Mouse (Mus musculus) midbrain, embryonic 16.5 days (tissue): Measurements from ENCODE around the gene Zkscan14. TPM values are rescaled to one million over a fixed set of nuclear protein-coding genes. Genes with fewer than 3 reads are reported as not detected.

ENCODE experiments used
- ATAC-seq: fragments of 200-750 bp; cut with Nextera tagmentation; 2 replicates; pipeline ENCODE4 v1.8.0; 2017; ENCODE audit warnings: moderate TSS enrichment
- H3K27ac ChIP-seq: fragments of 300-500 bp; sonication (generic); 2 replicates; pipeline ENCODE4 v1.5.1; 2014; ENCODE audit warnings: mild to moderate bottlenecking, low read length, mixed read lengths
- H3K27me3 ChIP-seq: fragments of 300-500 bp; sonication (generic); 2 replicates; pipeline ENCODE4 v1.6.1; 2014; ENCODE audit warnings: low read depth, low read length, mixed read lengths; ENCODE audit not compliant: control insufficient read depth, insufficient read depth
- H3K36me3 ChIP-seq: fragments of 300-500 bp; sonication (generic); 2 replicates; pipeline ENCODE4 v1.6.1; 2014; ENCODE audit warnings: mild to moderate bottlenecking, low read length, moderate library complexity, mixed read lengths; ENCODE audit not compliant: control insufficient read depth, insufficient read depth
- H3K4me1 ChIP-seq: fragments of 300-500 bp; sonication (generic); 2 replicates; pipeline ENCODE4 v1.6.1; 2014; ENCODE audit warnings: mild to moderate bottlenecking, low read length, mixed read lengths; ENCODE audit not compliant: control insufficient read depth, insufficient read depth
- H3K4me2 ChIP-seq: fragments of 300-500 bp; sonication (generic); 2 replicates; pipeline ENCODE4 v1.6.1; 2014; ENCODE audit warnings: mild to moderate bottlenecking, low read length, mixed read lengths
- H3K4me3 ChIP-seq: fragments of 300-500 bp; sonication (generic); 2 replicates; pipeline ENCODE4 v1.5.1; 2014; ENCODE audit warnings: low read depth, mild to moderate bottlenecking, low read length, moderate library complexity, mixed read lengths
- H3K9ac ChIP-seq: fragments of 300-500 bp; sonication (generic); 2 replicates; pipeline ENCODE4 v1.6.1; 2014; ENCODE audit warnings: low read depth, low read length, mixed read lengths
- H3K9me3 ChIP-seq: fragments of 300-500 bp; sonication (generic); replicated peaks from 2 replicates; pipeline ENCODE4 v1.6.1; 2014; ENCODE audit warnings: mild to moderate bottlenecking, low read length, mixed read lengths; ENCODE audit not compliant: control insufficient read depth, poor library complexity, severe bottlenecking
- WGBS: fragments of 180-500 bp; shearing (Covaris S2); extraction: QIAGEN DNeasy Blood & Tissue Kit; methylation state at CpG from one replicate; pipeline ENCODE4 v1.1.7; 2014; 5-methylcytosine and 5-hydroxymethylcytosine counted together
- polyA plus RNA-seq: library from polyadenylated mRNA; unstranded; fragments of >200 nt; fragmentation: Nextera tagmentation; extraction: Ambion mirVana; gene quantifications from 2 replicates; pipeline ENCODE4 v1.2.1, GENCODE M21; 2015

Zkscan14 gene
- polyA plus RNA-seq, 1 experiment from 2014 or later = 15.1 TPM

GRCm38 (mm10) chr5:145164710-145165109, 37.0 kb downstream of the Zkscan14 start:
- ATAC-seq = no peak
- Histone ChIP-seq H3K9me3 (no peaks in the 10 kb centered on the region), H3K36me3 (peaks cover 24% of the 10 kb centered on the region), H3K4me3 (no peak overlapping the region), H3K27ac (no peak overlapping the region), H3K4me1 (peaks cover 23% of the 10 kb centered on the region), H3K9ac (no peak overlapping the region), H3K27me3 (no peaks in the 10 kb centered on the region), H3K4me2 (no peak overlapping the region)
- 77% methylated on average over 3 of the region's 3 CpGs for WGBS

- Histone ChIP-seq H3K4me2 (no peak overlapping the region), H3K27ac (no peak overlapping the region), H3K36me3 (peaks cover 41% of the 10 kb centered on the region), H3K9ac (no peak overlapping the region), H3K4me3 (no peak overlapping the region), H3K4me1 (peaks cover 9% of the 10 kb centered on the region), H3K9me3 (no peaks in the 10 kb centered on the region), H3K27me3 (no peaks in the 10 kb centered on the region)
- no peak for ATAC-seq
- WGBS = 94% methylated on average over 14 of the region's 14 CpGs
These were observed 40.3 kb downstream of the Zkscan14 start for GRCm38 (mm10) chr5:145161361-145161760.

- Histone ChIP-seq H3K36me3 (peaks cover 62% of the 10 kb centered on the region), H3K9ac (no peak overlapping the region), H3K4me2 (no peak overlapping the region), H3K27ac (no peak overlapping the region), H3K27me3 (no peaks in the 10 kb centered on the region), H3K4me1 (no peaks in the 10 kb centered on the region), H3K4me3 (no peak overlapping the region), H3K9me3 (no peaks in the 10 kb centered on the region)
- 97% methylated on average over 5 of the region's 5 CpGs for WGBS
- ATAC-seq = no peak
These were observed 49.0 kb downstream of the Zkscan14 start for GRCm38 (mm10) chr5:145152690-145153089.

GRCm38 (mm10) chr5:145149294-145149693, 52.4 kb downstream of the Zkscan14 start:
- ATAC-seq = no peak
- H3K9me3 ChIP-seq = no peaks in the 10 kb centered on the region
- 92% methylated on average over 6 of the region's 6 CpGs for WGBS
- H3K36me3 ChIP-seq = peaks cover 71% of the 10 kb centered on the region
- no peak overlapping the region for H3K9ac ChIP-seq
- H3K4me3 ChIP-seq = no peak overlapping the region
- H3K27ac ChIP-seq = no peak overlapping the region
- no peaks in the 10 kb centered on the region for H3K27me3 ChIP-seq
- H3K4me1 ChIP-seq = no peaks in the 10 kb centered on the region
- H3K4me2 ChIP-seq = no peak overlapping the region

GRCm38 (mm10) chr5:145147748-145148147, 53.9 kb downstream of the Zkscan14 start:
- no peak overlapping the region for H3K9ac ChIP-seq
- no peak overlapping the region for H3K4me2 ChIP-seq
- no peaks in the 10 kb centered on the region for H3K4me1 ChIP-seq
- peaks cover 76% of the 10 kb centered on the region for H3K36me3 ChIP-seq
- 96% methylated on average over 5 of the region's 5 CpGs for WGBS
- H3K4me3 ChIP-seq = no peak overlapping the region
- H3K27ac ChIP-seq = no peak overlapping the region
- no peak for ATAC-seq
- no peaks in the 10 kb centered on the region for H3K9me3 ChIP-seq
- no peaks in the 10 kb centered on the region for H3K27me3 ChIP-seq

Other genes starting within 250 kb of the Zkscan14 start
- 32.3 and 34.1 TPM in 2 replicates for gene Smurf1, start 236.0 kb downstream of the Zkscan14 start, polyA plus RNA-seq
- gene Gm4871, start 169.1 kb downstream of the Zkscan14 start, polyA plus RNA-seq = not detected in 2 replicates
- gene 1700018F24Rik, start 158.9 kb downstream of the Zkscan14 start, polyA plus RNA-seq = not detected in 2 replicates
- 277 and 284 TPM in 2 replicates for gene Arpc1a, start 118.0 kb downstream of the Zkscan14 start, polyA plus RNA-seq
- not detected in 2 replicates for gene Kpna7, start 117.8 kb downstream of the Zkscan14 start, polyA plus RNA-seq
- gene Arpc1b, start 87.7 kb downstream of the Zkscan14 start, polyA plus RNA-seq = 50.1 and 50.8 TPM in 2 replicates
- 102 and 114 TPM in 2 replicates for gene Pdap1, start 61.6 kb downstream of the Zkscan14 start, polyA plus RNA-seq
- gene Bud31, start 61.5 kb downstream of the Zkscan14 start, polyA plus RNA-seq = 167 and 175 TPM in 2 replicates
- 23.3 and 25.0 TPM in 2 replicates for gene Ptcd1, start 34.8 kb downstream of the Zkscan14 start, polyA plus RNA-seq
- 52.4 and 52.5 TPM in 2 replicates for gene Cpsf4, start 34.7 kb downstream of the Zkscan14 start, polyA plus RNA-seq
- gene Atp5j2, start 9.8 kb downstream of the Zkscan14 start, polyA plus RNA-seq = 597 and 600 TPM in 2 replicates
- gene Zkscan5, start 2.7 kb upstream of the Zkscan14 start, polyA plus RNA-seq = 14.6 and 16.1 TPM in 2 replicates
- 32.9 and 37.8 TPM in 2 replicates for gene Zfp655, start 29.8 kb upstream of the Zkscan14 start, polyA plus RNA-seq
- gene Zscan25, start 78.6 kb upstream of the Zkscan14 start, polyA plus RNA-seq = 0.34 and 0.70 TPM in 2 replicates
- gene Cyp3a57, start 143.4 kb upstream of the Zkscan14 start, polyA plus RNA-seq = not detected in 2 replicates